Mouse (Mus musculus) urinary bladder, postnatal 4 days (tissue): Measurements from ENCODE around the gene Defa23.
"Not testable (repeated sequence)": the region's sequence is repeated elsewhere in the genome, so short reads cannot be mapped to it uniquely, and the experiment has no call there.

Experiments used
- DNase-seq, 2 experiments: peaks; one replicate each; pipeline ENCODE4 v3.0.0; 2021 to 2022; ENCODE audit warnings: low spot score in 2 of 2

Gene Defa23

DNA sequence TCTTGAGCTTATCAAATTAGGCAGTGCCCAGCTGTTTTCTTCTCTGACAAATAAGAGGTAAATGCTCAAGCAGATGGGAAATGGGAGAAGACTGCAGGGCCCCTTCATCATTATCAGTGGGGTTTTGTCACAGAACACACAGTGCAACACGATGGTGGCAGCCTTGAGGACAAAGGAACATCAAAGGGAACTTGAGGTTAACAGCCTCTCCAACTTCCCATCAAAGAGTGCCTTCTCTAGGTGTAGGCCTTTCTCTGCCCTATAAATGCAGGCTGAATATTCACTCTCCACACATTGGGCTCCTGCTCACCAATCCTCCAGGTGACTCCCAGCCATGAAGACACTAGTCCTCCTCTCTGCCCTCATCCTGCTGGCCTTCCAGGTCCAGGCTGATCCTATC lies at the start of gene Defa23:
Gene Defa23, plus strand, starts transcription at position 301 of the 400 bp plus-strand sequence.
- DNase-seq, result not testable (repeated sequence)

DNA sequence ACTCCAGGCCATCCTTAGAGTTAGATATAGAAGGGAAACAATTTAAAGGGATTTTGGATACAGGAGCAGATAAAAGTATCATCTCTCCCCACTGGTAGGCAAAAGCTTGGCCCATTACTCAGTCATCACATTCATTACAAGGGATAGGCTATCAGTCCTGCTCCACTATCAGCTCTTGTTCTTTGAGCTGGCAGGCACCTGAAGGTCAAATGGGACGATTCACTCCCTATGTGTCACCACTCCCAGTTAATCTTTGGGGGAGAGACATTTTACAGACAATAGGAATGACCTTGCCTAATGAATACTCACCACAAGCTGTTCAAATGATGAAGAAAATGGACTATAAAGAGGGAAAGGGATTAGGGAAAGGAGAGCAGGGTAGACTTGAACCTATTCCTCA lies 48.0 kb upstream of the Defa23 start:
- no peak for DNase-seq

DNA sequence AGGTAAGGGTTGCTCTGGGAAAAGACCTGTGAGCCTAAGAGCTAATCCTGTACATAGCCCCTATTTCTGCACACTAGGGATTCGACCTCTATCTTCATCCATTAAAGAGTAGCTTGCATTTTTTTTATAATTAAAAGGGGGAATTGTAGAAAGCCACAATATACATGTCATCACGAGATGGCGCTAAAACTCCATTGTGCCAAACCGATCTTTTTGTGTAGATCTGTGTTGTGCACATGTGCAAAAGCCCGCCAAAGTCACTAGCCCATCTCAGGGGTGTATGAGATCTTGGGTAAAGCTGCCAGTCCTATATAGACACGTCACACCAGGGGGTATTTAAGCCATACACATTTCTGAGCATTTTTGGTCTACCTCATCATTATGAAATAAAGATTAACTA lies 46.3 kb upstream of the Defa23 start:
- not testable (repeated sequence) for DNase-seq

DNA sequence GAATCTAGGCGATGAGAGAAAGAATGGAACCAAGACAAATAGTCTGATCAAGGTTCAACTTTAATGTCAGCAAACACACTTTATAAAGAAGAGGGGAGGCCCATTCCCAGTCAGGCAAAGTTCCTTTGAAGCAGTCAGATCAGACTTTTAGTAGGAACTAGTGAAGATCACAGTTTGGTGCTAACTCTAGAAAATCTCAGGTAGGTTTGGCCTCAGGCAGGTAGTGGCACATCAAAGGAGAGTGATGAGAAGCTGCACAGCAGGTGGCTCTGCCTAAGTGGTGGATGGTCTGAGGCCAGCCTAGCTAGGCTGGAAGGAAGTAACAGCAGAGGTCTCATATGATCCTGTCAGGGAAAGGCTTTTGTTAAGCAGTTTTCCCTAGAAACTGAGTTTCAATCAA lies 44.3 kb upstream of the Defa23 start:
- not testable (repeated sequence) for DNase-seq

DNA sequence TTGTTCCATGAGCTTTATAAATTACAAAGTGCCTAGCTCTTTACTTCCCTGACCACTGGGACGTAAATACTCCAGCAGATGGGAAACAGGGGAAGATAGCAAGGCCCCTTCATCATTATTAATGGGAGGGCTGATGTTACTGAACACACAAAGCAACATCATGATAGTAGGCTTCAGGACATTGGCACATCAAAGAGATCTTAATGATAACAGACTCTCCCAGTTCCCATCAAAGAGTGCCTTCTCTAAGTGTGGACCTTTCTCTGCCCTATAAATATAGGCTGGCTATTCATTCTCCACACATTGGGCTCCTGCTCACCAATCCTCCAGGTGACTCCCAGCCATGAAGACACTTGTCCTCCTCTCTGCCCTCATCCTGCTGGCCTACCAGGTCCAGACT lies 29.6 kb upstream of the Defa23 start, which contains the start of gene Defa21:
Gene Defa21, plus strand, starts transcription at position 301 of the 400 bp plus-strand sequence.
- not testable (repeated sequence) for DNase-seq

DNA sequence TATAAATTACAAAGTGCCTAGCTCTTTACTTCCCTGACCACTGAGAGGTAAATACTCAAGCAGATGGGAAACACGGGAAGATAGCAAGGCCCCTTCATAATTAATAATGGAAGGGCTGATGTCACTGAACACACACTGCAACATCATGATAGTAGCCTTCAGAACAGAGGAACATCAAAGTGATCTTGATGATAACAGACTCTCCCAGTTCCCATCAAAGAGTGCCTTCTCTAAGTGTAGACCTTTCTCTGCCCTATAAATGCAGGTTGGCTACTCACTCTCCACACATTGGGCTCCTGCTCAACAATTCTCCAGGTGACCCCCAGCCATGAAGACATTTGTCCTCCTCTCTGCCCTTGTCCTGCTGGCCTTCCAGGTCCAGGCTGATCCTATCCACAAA lies 9.9 kb downstream of the Defa23 start, which contains the start of gene Defa35:
Gene Defa35, plus strand, starts transcription at position 301 of the 400 bp plus-strand sequence.
- DNase-seq, result not testable (repeated sequence)

DNA sequence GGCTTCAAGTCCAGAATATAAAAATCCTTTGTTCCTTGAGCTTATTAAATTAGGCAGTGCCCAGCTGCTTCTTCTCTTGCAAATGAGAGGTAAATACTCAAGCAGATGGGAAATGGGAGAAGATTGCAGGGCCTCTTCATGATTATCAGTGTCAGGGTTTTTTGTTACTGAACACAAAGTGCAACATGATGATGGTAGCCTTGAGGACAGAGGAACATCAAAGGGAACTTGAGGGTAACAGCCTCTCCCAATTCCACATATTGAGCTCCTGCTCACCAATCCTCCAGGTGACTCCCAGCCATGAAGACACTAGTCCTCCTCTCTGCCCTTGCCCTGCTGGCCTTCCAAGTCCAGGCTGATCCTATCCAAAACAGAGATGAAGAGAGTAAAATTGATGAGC lies 29.3 kb downstream of the Defa23 start, which contains the start of gene Defa25:
Gene Defa25, plus strand, starts transcription at position 301 of the 400 bp plus-strand sequence.
- DNase-seq, result not testable (repeated sequence)

DNA sequence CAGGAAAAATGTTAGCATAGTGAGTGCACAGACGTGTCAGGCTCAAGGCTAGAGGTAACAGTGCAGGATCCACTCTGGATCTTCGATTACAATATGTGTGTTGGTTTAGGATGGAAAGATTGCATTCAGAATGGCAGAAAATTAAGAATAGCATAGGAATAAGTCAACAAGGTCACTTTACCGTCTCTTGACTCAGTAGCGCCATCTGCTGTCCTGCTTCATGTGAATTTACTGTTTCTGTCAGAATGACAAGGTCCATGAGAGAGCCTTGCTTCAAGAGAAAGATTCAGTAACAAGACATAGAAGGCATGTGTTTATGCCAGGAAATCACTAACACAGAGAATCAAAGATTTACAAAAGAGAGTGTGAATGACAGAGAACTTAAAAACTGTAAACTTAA lies 38.3 kb downstream of the Defa23 start:
- no peak for DNase-seq

DNA sequence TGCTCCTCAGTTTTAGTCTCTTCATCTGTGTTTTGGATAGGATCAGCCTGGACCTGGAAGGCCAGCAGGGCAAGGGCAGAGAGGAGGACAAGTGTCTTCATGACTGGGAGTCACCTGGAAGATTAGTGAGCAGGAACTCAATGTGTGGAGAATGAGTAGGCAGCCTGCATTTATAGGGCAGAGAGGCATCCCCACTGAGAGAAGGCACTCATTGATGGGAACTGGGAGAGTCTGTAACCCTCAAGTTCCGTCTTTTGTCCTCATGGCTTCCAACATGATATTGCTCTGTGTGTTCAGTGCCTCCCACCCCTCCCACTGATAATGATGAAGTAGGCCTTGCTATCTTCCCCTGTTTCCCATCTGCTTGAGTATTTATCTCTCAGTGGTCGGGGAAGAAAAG lies 41.1 kb downstream of the Defa23 start, which contains the start of gene Gm14851:
Gene Gm14851, minus strand, starts transcription at position 101 of the 400 bp plus-strand sequence.
- DNase-seq, result not testable (repeated sequence)
